Comparison of ENCODE assay signal across 8 mouse cellular contexts in genomic region chr2:142838775-142839174, GRCm38 (mm10).
"Had no signal": no experiment of that assay in that cellular context is flagged by ENCODE, and none has a peak within 500 bp of the region (broad histone marks: within the 10 kb centered on the region; RNA-seq: fewer than 3 reads in every experiment).

No protein-coding gene starts in this region.

- H3K4me1 ChIP-seq: midbrain, embryonic 12.5 days had no signal

- DNase-seq: layer of hippocampus, adult 9-11 months; layer of hippocampus, postnatal 36 days; right cerebral cortex, postnatal 14 days; thymus, postnatal 36 days had no signal

- H3K9me3 ChIP-seq: limb, embryonic 13.5 days; midbrain, embryonic 12.5 days had no signal

- H3K4me2 ChIP-seq: limb, embryonic 13.5 days; liver, embryonic 11.5 days; midbrain, embryonic 12.5 days had no signal

- H3K36me3 ChIP-seq: limb, embryonic 13.5 days; midbrain, embryonic 12.5 days had no signal

- H3K27ac ChIP-seq: kidney, postnatal 0 days; midbrain, embryonic 12.5 days had no signal

- H3K9ac ChIP-seq: limb, embryonic 13.5 days; midbrain, embryonic 12.5 days had no signal

- H3K27me3 ChIP-seq: limb, embryonic 13.5 days; midbrain, embryonic 12.5 days had no signal

- H3K4me3 ChIP-seq: limb, embryonic 13.5 days; midbrain, embryonic 12.5 days had no signal
